Mouse (Mus musculus): ENCODE results near the gene 4930402F06Rik.

- no peak for TF ChIP-seq GATA1 (IDR thresholded peaks at IDR 0.05; ENCODE audit: borderline replicate concordance, low read length)
- TF ChIP-seq FLI1 (IDR thresholded peaks at IDR 0.05; ENCODE audit: low read length), result no peak
These were observed 63.3 kb downstream of the 4930402F06Rik start for GRCm38 (mm10) chr2:35333670-35334069.
